Mouse (Mus musculus) bone marrow macrophage, adult 2 months (primary cell): Measurements from ENCODE around the gene Lbp.

ENCODE experiments used
- CTCF ChIP-seq: IDR thresholded peaks from 2 replicates; pipeline ENCODE4 v1.5.1; 2012; ENCODE audit warnings: low read depth, mild to moderate bottlenecking, low read length, moderate library complexity
- POLR2A ChIP-seq: IDR thresholded peaks from 2 replicates; pipeline ENCODE4 v1.6.1; 2012; ENCODE audit warnings: mild to moderate bottlenecking, low read depth, low read length, borderline replicate concordance

- no peak for TF ChIP-seq CTCF
- TF ChIP-seq POLR2A, result no peak
These were observed 67.2 kb downstream of the Lbp start for GRCm38 (mm10) chr2:158373516-158373915.
